Mouse (Mus musculus) megakaryocyte, embryonic 14.5 days (primary cell): Measurements from ENCODE around the gene Pnldc1.

Experiments
- FLI1 ChIP-seq: IDR thresholded peaks from 2 replicates; pipeline ENCODE4 v1.6.1; 2012; ENCODE audit warnings: low read length, inconsistent platforms, mixed read lengths
- GATA1 ChIP-seq: IDR thresholded peaks from 3 replicates; pipeline ENCODE4 v1.6.1; 2012; ENCODE audit warnings: mixed read lengths, low read length, inconsistent platforms, borderline replicate concordance

- TF ChIP-seq GATA1 (no peak), FLI1 (no peak)
These were observed 58.3 kb downstream of the Pnldc1 start for GRCm38 (mm10) chr17:12851689-12852088.
